Mouse (Mus musculus): ENCODE results near the gene Sct.

GRCm38 (mm10) chr7:141256159-141256558, 22.8 kb downstream of the Sct start:
- TF ChIP-seq POLR2A (IDR thresholded peaks at IDR 0.05; ENCODE audit: control insufficient read depth, low read depth, low read length) (no peak), CTCF (IDR thresholded peaks at IDR 0.05; ENCODE audit: control insufficient read depth, insufficient read depth, insufficient replicate concordance, low read depth, low read length) (no peak)
